ENCODE assay signal across 15 mouse cellular contexts in the genomic region with DNA sequence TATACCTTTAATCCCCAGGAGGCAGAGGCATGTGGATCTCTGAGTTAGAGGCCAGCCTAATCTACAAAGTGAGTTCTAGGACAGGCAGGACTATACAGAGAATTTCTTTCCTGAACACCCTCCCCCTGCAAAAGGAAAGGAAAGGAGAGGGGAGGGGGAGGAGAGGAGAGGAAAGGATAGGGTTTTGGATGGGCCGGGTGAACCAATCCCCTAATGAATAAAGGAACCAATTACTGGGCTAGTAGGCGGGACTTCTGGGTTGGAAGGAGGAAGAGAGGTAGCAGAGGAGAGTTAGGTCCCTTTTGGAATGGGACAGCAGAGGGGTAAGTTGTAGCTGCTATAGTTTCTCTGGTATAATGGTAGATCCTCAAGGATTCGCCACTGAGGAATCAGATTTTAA.
"Had no signal": no experiment of that assay in that cellular context is flagged by ENCODE, and none has a peak within 500 bp of the region (broad histone marks: within the 10 kb centered on the region; RNA-seq: fewer than 3 reads in every experiment).

No protein-coding gene starts in this region.

- DNase-seq: lung, adult 18-20 months; lung, embryonic 14.5 days; lung, postnatal 10 days; lung, postnatal 4 days; midbrain, embryonic 14.5 days; right cerebral cortex, postnatal 14 days; thymus, adult 2 months; thymus, postnatal 25 days; thymus, postnatal 4 days had no signal

- H3K9ac ChIP-seq: lung, embryonic 14.5 days; midbrain, embryonic 12.5 days; neural tube, embryonic 13.5 days; neural tube, embryonic 15.5 days; stomach, embryonic 15.5 days had no signal

- H3K4me1 ChIP-seq: midbrain, embryonic 10.5 days; midbrain, embryonic 12.5 days; neural tube, embryonic 13.5 days; neural tube, embryonic 15.5 days; stomach, embryonic 15.5 days had no signal

- H3K36me3 ChIP-seq: midbrain, embryonic 10.5 days; midbrain, embryonic 12.5 days; neural tube, embryonic 13.5 days; neural tube, embryonic 15.5 days; stomach, embryonic 15.5 days had no signal

- H3K27ac ChIP-seq: midbrain, embryonic 10.5 days; midbrain, embryonic 12.5 days; neural tube, embryonic 13.5 days; neural tube, embryonic 15.5 days; stomach, postnatal 0 days had no signal

- H3K27me3 ChIP-seq: midbrain, embryonic 12.5 days; neural tube, embryonic 13.5 days; neural tube, embryonic 15.5 days; stomach, embryonic 15.5 days had no signal

- H3K4me2 ChIP-seq: lung, embryonic 14.5 days; midbrain, embryonic 12.5 days; neural tube, embryonic 13.5 days; neural tube, embryonic 15.5 days; stomach, embryonic 15.5 days had no signal

- H3K9me3 ChIP-seq: midbrain, embryonic 10.5 days; midbrain, embryonic 12.5 days; neural tube, embryonic 13.5 days; stomach, embryonic 15.5 days had no signal

- H3K4me3 ChIP-seq: midbrain, embryonic 10.5 days; midbrain, embryonic 12.5 days; neural tube, embryonic 13.5 days; neural tube, embryonic 15.5 days; stomach, embryonic 15.5 days had no signal
